Mouse (Mus musculus): ENCODE results near the gene Gng4.

DNA sequence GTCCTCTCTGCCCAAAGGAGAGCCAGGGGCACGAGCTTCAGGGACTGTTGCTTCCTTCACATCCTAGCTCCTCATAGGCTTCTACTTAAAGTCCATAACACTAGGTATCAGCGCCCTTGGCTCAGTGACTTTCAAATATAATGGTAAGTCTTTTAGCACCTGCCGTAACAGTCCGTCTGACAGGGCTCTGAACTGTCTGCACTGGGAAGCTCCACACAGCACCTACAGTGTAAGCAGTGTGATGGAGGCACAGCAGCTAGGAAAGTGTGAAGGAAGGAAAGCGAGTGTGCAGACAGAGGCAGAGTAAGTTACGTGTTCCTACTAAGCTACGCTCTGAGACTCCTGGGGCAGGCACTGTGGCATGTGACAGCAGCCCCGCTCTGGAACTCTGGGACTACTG, 6.2 kb upstream of the Gng4 start:
- TF ChIP-seq CTCF (IDR thresholded peaks at IDR 0.05; ENCODE audit: borderline replicate concordance, control insufficient read depth, extremely low read depth, insufficient read depth, low read length, poor library complexity) (no peak), POLR2A (IDR thresholded peaks at IDR 0.05; ENCODE audit: control insufficient read depth, extremely low read depth, insufficient read depth, low read length, poor library complexity) (no peak)

Data from thymus, adult 2 months (tissue).